Mouse (Mus musculus) kidney, adult 2 months (tissue): ENCODE measurements around the gene Hist1h2ao.

Experiments used
- CTCF ChIP-seq: fragments of 200-500 bp; conservative IDR thresholded peaks from 2 replicates; pipeline ENCODE4 v1.5.1; 2011; ENCODE audit warnings: low read depth, mild to moderate bottlenecking, control low read depth, low read length, moderate library complexity, mixed read lengths; ENCODE audit not compliant: insufficient read depth, insufficient read length
- POLR2A ChIP-seq: fragments of 200-500 bp; IDR thresholded peaks from one replicate; pipeline ENCODE4 v1.6.1; 2011; ENCODE audit warnings: low read depth, low read length, control low read depth

DNA sequence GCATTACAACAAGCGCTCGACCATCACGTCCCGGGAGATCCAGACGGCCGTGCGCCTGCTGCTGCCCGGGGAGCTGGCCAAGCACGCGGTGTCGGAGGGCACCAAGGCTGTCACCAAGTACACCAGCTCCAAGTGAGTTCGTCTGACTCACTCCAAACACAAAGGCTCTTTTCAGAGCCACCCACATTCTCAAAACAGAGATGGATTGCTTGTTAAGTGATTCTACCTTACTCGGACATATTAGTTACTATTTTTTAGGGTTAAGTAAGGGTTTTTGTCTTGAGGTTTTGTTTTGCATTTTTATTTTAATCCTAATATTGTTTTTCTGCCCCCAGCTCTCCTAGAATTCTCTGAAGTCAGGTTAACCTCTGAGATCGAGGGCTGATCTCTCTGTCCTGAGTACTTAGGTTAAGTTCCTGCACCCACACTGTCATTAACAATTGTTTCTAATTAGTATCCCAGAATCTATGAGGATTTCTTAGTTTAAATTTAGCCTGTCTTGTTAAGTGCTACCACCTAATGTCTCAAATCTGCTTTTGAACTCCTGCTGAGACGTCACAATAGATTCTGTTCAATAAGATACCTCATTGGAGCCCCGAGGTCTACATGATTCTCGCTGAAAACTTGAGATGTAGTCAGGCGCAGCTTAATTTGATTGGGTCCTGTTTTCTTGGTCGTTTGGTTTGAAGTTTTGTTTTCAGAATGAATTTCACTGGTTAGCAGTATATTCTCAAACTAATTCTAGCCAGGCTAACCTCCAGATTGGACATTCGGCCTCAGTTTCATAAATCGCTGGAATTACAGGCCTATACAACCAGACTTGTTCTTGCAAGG lies 22.3 kb upstream of the Hist1h2ao start:
- no peak for TF ChIP-seq CTCF
- TF ChIP-seq POLR2A: no peak
